Mouse (Mus musculus): ENCODE results near the gene Eif4g1. TPM values are rescaled to one million over a fixed set of nuclear protein-coding genes. Genes with fewer than 3 reads are reported as not detected.
A peak's percentile ranks its signal among the peaks of the same experiment; 100 is the strongest.

Eif4g1 gene
- polyA plus RNA-seq, 1 experiment from 2014 or later: 183 TPM

- Histone ChIP-seq H3K4me1 (ENCODE audit: insufficient read depth, low read length) (peaks cover 17% of the 10 kb centered on the region), H3K4me2 (replicated peaks; ENCODE audit: low read depth, low read length) (peak overlapping the region; percentile 32), H3K4me3 (ENCODE audit: low read length) (no peak overlapping the region), H3K27me3 (ENCODE audit: insufficient read depth, low read length) (no peaks in the 10 kb centered on the region), H3K27ac (ENCODE audit: low read length) (peak overlapping the region; percentile 84), H3K9me3 (ENCODE audit: low read length) (no peaks in the 10 kb centered on the region), H3K9ac (replicated peaks; ENCODE audit: low read length) (peak overlapping the region; percentile 64), H3K36me3 (ENCODE audit: insufficient read depth, low read length) (peaks cover 4% of the 10 kb centered on the region; the same call in 1 of the 2 replicates)
- 16% methylated on average over 12 of the region's 12 CpGs for WGBS
- ATAC-seq (ENCODE audit: low FRiP score, low TSS enrichment): peak; percentile 56
These were observed 33.8 kb downstream of the Eif4g1 start for GRCm38 (mm10) chr16:20701729-20702521.

GRCm38 (mm10) chr16:20702522-20702893 lies 34.4 kb downstream of the Eif4g1 start:
- 5% methylated on average over 8 of the region's 8 CpGs for WGBS
- ATAC-seq (ENCODE audit: low FRiP score, low TSS enrichment): peak; percentile 73
- Histone ChIP-seq H3K27me3 (ENCODE audit: insufficient read depth, low read length) (no peaks in the 10 kb centered on the region), H3K9me3 (ENCODE audit: low read length) (no peaks in the 10 kb centered on the region), H3K27ac (ENCODE audit: low read length) (peak overlapping the region; percentile 84), H3K4me1 (ENCODE audit: insufficient read depth, low read length) (peaks cover 17% of the 10 kb centered on the region), H3K9ac (replicated peaks; ENCODE audit: low read length) (peak overlapping the region; percentile 64; the same call in 1 of the 2 replicates), H3K4me3 (ENCODE audit: low read length) (no peak overlapping the region), H3K36me3 (ENCODE audit: insufficient read depth, low read length) (peaks cover 7% of the 10 kb centered on the region), H3K4me2 (replicated peaks; ENCODE audit: low read depth, low read length) (peak overlapping the region; percentile 32)

GRCm38 (mm10) chr16:20703071-20703470 lies 35.0 kb downstream of the Eif4g1 start:
- no peak for ATAC-seq (ENCODE audit: low FRiP score, low TSS enrichment)
- Histone ChIP-seq H3K4me3 (ENCODE audit: low read length) (no peak overlapping the region), H3K4me1 (ENCODE audit: insufficient read depth, low read length) (peaks cover 17% of the 10 kb centered on the region), H3K4me2 (replicated peaks; ENCODE audit: low read depth, low read length) (no peak overlapping the region), H3K9ac (replicated peaks; ENCODE audit: low read length) (no peak overlapping the region), H3K27me3 (ENCODE audit: insufficient read depth, low read length) (no peaks in the 10 kb centered on the region), H3K27ac (ENCODE audit: low read length) (no peak overlapping the region), H3K36me3 (ENCODE audit: insufficient read depth, low read length) (peaks cover 12% of the 10 kb centered on the region), H3K9me3 (ENCODE audit: low read length) (no peaks in the 10 kb centered on the region)
- WGBS: 88% methylated on average over 10 of the region's 10 CpGs

- Histone ChIP-seq H3K36me3 (ENCODE audit: insufficient read depth, low read length) (peaks cover 15% of the 10 kb centered on the region), H3K4me3 (ENCODE audit: low read length) (no peak overlapping the region), H3K4me2 (replicated peaks; ENCODE audit: low read depth, low read length) (no peak overlapping the region), H3K9ac (replicated peaks; ENCODE audit: low read length) (no peak overlapping the region), H3K9me3 (ENCODE audit: low read length) (no peaks in the 10 kb centered on the region), H3K27ac (ENCODE audit: low read length) (no peak overlapping the region), H3K4me1 (ENCODE audit: insufficient read depth, low read length) (peaks cover 17% of the 10 kb centered on the region), H3K27me3 (ENCODE audit: insufficient read depth, low read length) (no peaks in the 10 kb centered on the region)
- ATAC-seq (ENCODE audit: low FRiP score, low TSS enrichment): no peak
- 89% methylated on average over 6 of the region's 6 CpGs for WGBS
These were observed 35.7 kb downstream of the Eif4g1 start for GRCm38 (mm10) chr16:20703699-20704400.

DNA sequence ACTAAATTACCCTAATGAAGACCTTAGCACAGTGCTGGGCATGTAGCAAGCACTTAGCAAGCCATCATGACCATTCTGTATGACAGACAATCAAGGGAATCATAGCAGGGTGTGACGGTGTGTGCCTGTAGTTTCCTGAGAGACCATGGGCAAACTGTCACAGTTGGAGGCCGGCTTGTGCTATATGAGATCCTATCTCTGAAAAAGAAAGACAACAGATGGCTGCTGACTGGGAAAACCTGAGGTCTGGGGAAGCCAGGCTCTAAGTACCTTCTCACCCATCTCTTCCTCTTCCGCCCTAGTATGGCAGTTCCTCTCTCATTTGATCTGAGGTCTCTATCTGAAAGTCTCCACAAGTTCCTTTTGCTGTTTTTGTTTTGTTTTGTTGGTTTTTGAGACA lies 37.7 kb downstream of the Eif4g1 start:
- no peaks in the 10 kb centered on the region for H3K27me3 ChIP-seq (ENCODE audit: insufficient read depth, low read length)
- no peak overlapping the region for H3K9ac ChIP-seq (replicated peaks; ENCODE audit: low read length)
- no peak overlapping the region for H3K4me3 ChIP-seq (ENCODE audit: low read length)
- 84% methylated on average over 3 of the region's 3 CpGs for WGBS
- no peaks in the 10 kb centered on the region for H3K9me3 ChIP-seq (ENCODE audit: low read length)
- ATAC-seq (ENCODE audit: low FRiP score, low TSS enrichment): no peak
- H3K36me3 ChIP-seq (ENCODE audit: insufficient read depth, low read length): peaks cover 16% of the 10 kb centered on the region
- H3K27ac ChIP-seq (ENCODE audit: low read length): no peak overlapping the region
- peaks cover 17% of the 10 kb centered on the region for H3K4me1 ChIP-seq (ENCODE audit: insufficient read depth, low read length)
- H3K4me2 ChIP-seq (replicated peaks; ENCODE audit: low read depth, low read length): no peak overlapping the region

DNA sequence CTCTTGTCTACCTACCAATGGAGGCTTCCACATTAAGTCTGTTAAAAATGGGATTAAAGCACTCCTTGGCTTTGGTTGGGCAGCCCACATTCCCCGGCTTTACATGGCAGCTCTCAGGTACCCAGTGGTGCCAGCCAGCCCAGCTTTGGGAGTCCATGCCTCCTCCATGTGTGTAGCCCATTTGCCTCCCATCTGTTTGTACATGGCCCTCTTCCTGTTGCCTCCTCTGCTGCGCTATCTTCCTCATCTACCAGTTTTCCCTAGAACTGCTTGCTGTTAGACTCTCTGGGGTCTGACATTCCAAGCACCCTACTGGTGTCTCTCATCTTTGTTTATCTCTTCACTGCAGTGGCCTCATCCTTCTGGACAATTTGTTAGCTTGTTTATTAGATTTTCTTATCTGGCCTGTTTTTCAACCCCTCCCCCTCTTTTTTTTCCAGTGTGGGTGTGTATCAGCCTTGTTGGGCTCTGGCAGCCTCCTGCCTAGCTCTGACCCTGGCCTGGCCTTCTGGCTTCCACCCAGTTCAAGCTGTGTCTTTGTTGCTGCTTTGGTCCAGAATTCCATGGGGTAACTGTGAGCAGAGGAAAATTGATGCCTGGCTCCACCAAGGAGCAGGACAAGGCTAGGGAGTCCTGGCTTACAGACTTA lies 38.4 kb downstream of the Eif4g1 start:
- peaks cover 24% of the 10 kb centered on the region for H3K36me3 ChIP-seq (ENCODE audit: insufficient read depth, low read length)
- no peak for ATAC-seq (ENCODE audit: low FRiP score, low TSS enrichment)
- no peak overlapping the region for H3K4me2 ChIP-seq (replicated peaks; ENCODE audit: low read depth, low read length)
- H3K27ac ChIP-seq (ENCODE audit: low read length): no peak overlapping the region
- H3K9me3 ChIP-seq (ENCODE audit: low read length): no peaks in the 10 kb centered on the region
- WGBS: 83% methylated on average over 2 of the region's 2 CpGs
- no peak overlapping the region for H3K4me3 ChIP-seq (ENCODE audit: low read length)
- H3K27me3 ChIP-seq (ENCODE audit: insufficient read depth, low read length): no peaks in the 10 kb centered on the region
- H3K9ac ChIP-seq (replicated peaks; ENCODE audit: low read length): no peak overlapping the region
- H3K4me1 ChIP-seq (ENCODE audit: insufficient read depth, low read length): peaks cover 12% of the 10 kb centered on the region

GRCm38 (mm10) chr16:20708220-20708938 lies 40.3 kb downstream of the Eif4g1 start:
- 90% methylated on average over 21 of the region's 21 CpGs for WGBS
- H3K4me1 ChIP-seq (ENCODE audit: insufficient read depth, low read length): no peaks in the 10 kb centered on the region
- H3K4me2 ChIP-seq (replicated peaks; ENCODE audit: low read depth, low read length): no peak overlapping the region
- no peak for ATAC-seq (ENCODE audit: low FRiP score, low TSS enrichment)
- H3K9ac ChIP-seq (replicated peaks; ENCODE audit: low read length): no peak overlapping the region
- peaks cover 38% of the 10 kb centered on the region for H3K36me3 ChIP-seq (ENCODE audit: insufficient read depth, low read length)
- no peak overlapping the region for H3K27ac ChIP-seq (ENCODE audit: low read length)
- H3K27me3 ChIP-seq (ENCODE audit: insufficient read depth, low read length): no peaks in the 10 kb centered on the region
- H3K9me3 ChIP-seq (ENCODE audit: low read length): no peaks in the 10 kb centered on the region
- H3K4me3 ChIP-seq (ENCODE audit: low read length): no peak overlapping the region

- H3K27ac ChIP-seq (ENCODE audit: low read length): no peak overlapping the region
- H3K27me3 ChIP-seq (ENCODE audit: insufficient read depth, low read length): no peaks in the 10 kb centered on the region
- peak; percentile 17; the same call in 1 of the 2 replicates for ATAC-seq (ENCODE audit: low FRiP score, low TSS enrichment)
- H3K4me2 ChIP-seq (replicated peaks; ENCODE audit: low read depth, low read length): no peak overlapping the region
- 75% methylated on average over 19 of the region's 19 CpGs for WGBS
- no peak overlapping the region for H3K9ac ChIP-seq (replicated peaks; ENCODE audit: low read length)
- H3K9me3 ChIP-seq (ENCODE audit: low read length): no peaks in the 10 kb centered on the region
- peaks cover 38% of the 10 kb centered on the region for H3K36me3 ChIP-seq (ENCODE audit: insufficient read depth, low read length)
- no peak overlapping the region for H3K4me3 ChIP-seq (ENCODE audit: low read length)
- peaks cover 2% of the 10 kb centered on the region; the same call in 1 of the 2 replicates for H3K4me1 ChIP-seq (ENCODE audit: insufficient read depth, low read length)
These were observed 41.0 kb downstream of the Eif4g1 start for GRCm38 (mm10) chr16:20708939-20709734.

GRCm38 (mm10) chr16:20710370-20710769 lies 42.3 kb downstream of the Eif4g1 start:
- Histone ChIP-seq H3K4me2 (replicated peaks; ENCODE audit: low read depth, low read length) (no peak overlapping the region), H3K36me3 (ENCODE audit: insufficient read depth, low read length) (peaks cover 38% of the 10 kb centered on the region), H3K27ac (ENCODE audit: low read length) (no peak overlapping the region), H3K27me3 (ENCODE audit: insufficient read depth, low read length) (no peaks in the 10 kb centered on the region), H3K9me3 (ENCODE audit: low read length) (no peaks in the 10 kb centered on the region), H3K9ac (replicated peaks; ENCODE audit: low read length) (no peak overlapping the region), H3K4me3 (ENCODE audit: low read length) (no peak overlapping the region), H3K4me1 (ENCODE audit: insufficient read depth, low read length) (peaks cover 13% of the 10 kb centered on the region)
- no peak for ATAC-seq (ENCODE audit: low FRiP score, low TSS enrichment)
- 87% methylated on average over 11 of the region's 11 CpGs for WGBS

Data from kidney, embryonic 16.5 days (tissue).